Mouse (Mus musculus) kidney, postnatal 0 days (tissue): ENCODE measurements at regions not wholly inside any gene's neighbourhood (a gene's known extent, or its start where the extent isn't known, plus 50 kb on each side); places are given as distances from the start of the nearest gene placed in this dataset.
A peak's percentile ranks its signal among the peaks of the same experiment; 100 is the strongest.

Source experiments
- ATAC-seq: fragments of 200-750 bp; cut with Nextera tagmentation; replicated peaks from 2 replicates; pipeline ENCODE4 v1.8.0; 2017; ENCODE audit warnings: low read depth, moderate number of reproducible peaks, moderate TSS enrichment, moderate library complexity; ENCODE audit not compliant: low FRiP score
- DNase-seq: peaks from one replicate; pipeline ENCODE4 v3.0.0-alpha.2; 2016; ENCODE audit warnings: low spot score
- H3K27ac ChIP-seq: fragments of 300-500 bp; sonication (generic); 2 replicates; pipeline ENCODE4 v1.5.1; 2014; ENCODE audit warnings: mild to moderate bottlenecking
- H3K27me3 ChIP-seq: fragments of 300-500 bp; sonication (generic); 2 replicates; pipeline ENCODE4 v1.6.1; 2014; ENCODE audit warnings: low read length, mixed read lengths; ENCODE audit not compliant: insufficient read depth
- H3K36me3 ChIP-seq: fragments of 300-500 bp; sonication (generic); 2 replicates; pipeline ENCODE4 v1.6.1; 2014; ENCODE audit warnings: low read length, mixed read lengths; ENCODE audit not compliant: insufficient read depth
- H3K4me1 ChIP-seq: fragments of 300-500 bp; sonication (generic); replicated peaks from 2 replicates; pipeline ENCODE4 v1.6.1; 2014; ENCODE audit warnings: antibody characterized with exemption, low read length, mixed read lengths; ENCODE audit not compliant: insufficient read depth
- H3K4me2 ChIP-seq: fragments of 300-500 bp; sonication (generic); 2 replicates; pipeline ENCODE4 v1.6.1; 2014; ENCODE audit warnings: mild to moderate bottlenecking, low read length, moderate library complexity, mixed read lengths
- H3K4me3 ChIP-seq: fragments of 300-500 bp; sonication (generic); replicated peaks from 2 replicates; pipeline ENCODE4 v1.5.1; 2014; ENCODE audit warnings: low read depth, low read length
- H3K9ac ChIP-seq: fragments of 300-500 bp; sonication (generic); 2 replicates; pipeline ENCODE4 v1.6.1; 2014; ENCODE audit warnings: low read depth, low read length
- H3K9me3 ChIP-seq: fragments of 300-500 bp; sonication (generic); replicated peaks from 2 replicates; pipeline ENCODE4 v1.6.1; 2016; ENCODE audit warnings: low read length, inconsistent platforms, mixed read lengths
- CTCF ChIP-seq: IDR thresholded peaks from 2 replicates; pipeline ENCODE4 v1.5.1; 2016; ENCODE audit warnings: antibody characterized with exemption, low read depth, mild to moderate bottlenecking, moderate library complexity
- WGBS: fragments of 180-500 bp; shearing (Covaris S2); extraction: QIAGEN DNeasy Blood & Tissue Kit; methylation state at CpG from one replicate; pipeline ENCODE4 v1.1.7; 2014; 5-methylcytosine and 5-hydroxymethylcytosine counted together

GRCm38 (mm10) chr11:39733434-39734076 lies 961.4 kb downstream of the Mat2b start:
- WGBS: 91% methylated on average over 15 of the region's 15 CpGs
- no peak for TF ChIP-seq CTCF
- Histone ChIP-seq H3K36me3 (no peaks in the 10 kb centered on the region), H3K27ac (no peak overlapping the region), H3K4me2 (no peak overlapping the region), H3K4me1 (no peaks in the 10 kb centered on the region), H3K9ac (no peak overlapping the region), H3K9me3 (no peaks in the 10 kb centered on the region), H3K4me3 (no peak overlapping the region), H3K27me3 (no peaks in the 10 kb centered on the region)
- ATAC-seq: no peak
- DNase-seq: no peak

- H3K9me3 ChIP-seq: no peaks in the 10 kb centered on the region
- H3K9ac ChIP-seq: no peak overlapping the region
- DNase-seq: no peak
- no peaks in the 10 kb centered on the region for H3K4me1 ChIP-seq
- ATAC-seq: no peak
- no peak overlapping the region for H3K4me2 ChIP-seq
- no peak overlapping the region for H3K4me3 ChIP-seq
- TF ChIP-seq CTCF: no peak
- no peaks in the 10 kb centered on the region for H3K27me3 ChIP-seq
- no peaks in the 10 kb centered on the region for H3K36me3 ChIP-seq
- H3K27ac ChIP-seq: no peak overlapping the region
Measured at GRCm38 (mm10) chr11:39723621-39724020, 971.4 kb downstream of the Mat2b start.

- 79% methylated on average over 2 of the region's 2 CpGs for WGBS
- Histone ChIP-seq H3K9ac (no peak overlapping the region), H3K4me3 (no peak overlapping the region), H3K27ac (no peak overlapping the region), H3K9me3 (no peaks in the 10 kb centered on the region), H3K27me3 (no peaks in the 10 kb centered on the region), H3K36me3 (no peaks in the 10 kb centered on the region), H3K4me2 (no peak overlapping the region), H3K4me1 (no peaks in the 10 kb centered on the region)
- DNase-seq (no peak), ATAC-seq (no peak)
- TF ChIP-seq CTCF: no peak
Measured at GRCm38 (mm10) chr11:39678521-39678920, 1016.5 kb downstream of the Mat2b start.

- ATAC-seq: no peak
- 71% methylated on average over 5 of the region's 5 CpGs for WGBS
- H3K4me1 ChIP-seq: no peaks in the 10 kb centered on the region
Measured at GRCm38 (mm10) chr11:39653595-39653994, 1041.4 kb downstream of the Mat2b start.

GRCm38 (mm10) chr11:39619356-39619755 lies 1075.6 kb downstream of the Mat2b start:
- 100% methylated on average over 1 of the region's 1 CpGs for WGBS
- no peak for DNase-seq
- ATAC-seq: no peak
- Histone ChIP-seq H3K4me2 (no peak overlapping the region), H3K9me3 (no peaks in the 10 kb centered on the region), H3K27me3 (no peaks in the 10 kb centered on the region), H3K9ac (no peak overlapping the region), H3K27ac (no peak overlapping the region), H3K36me3 (no peaks in the 10 kb centered on the region), H3K4me3 (no peak overlapping the region), H3K4me1 (no peaks in the 10 kb centered on the region)
- TF ChIP-seq CTCF: no peak

More at GRCm38 (mm10) chr11:39653595-39653994, 1041.4 kb downstream of the Mat2b start:
- Histone ChIP-seq H3K4me2 (no peak overlapping the region), H3K27me3 (no peaks in the 10 kb centered on the region), H3K36me3 (no peaks in the 10 kb centered on the region), H3K9me3 (no peaks in the 10 kb centered on the region), H3K27ac (no peak overlapping the region), H3K4me3 (no peak overlapping the region), H3K9ac (no peak overlapping the region)
- peak; percentile 9 for DNase-seq
- no peak for TF ChIP-seq CTCF

GRCm38 (mm10) chr11:39615843-39616242 lies 1079.2 kb downstream of the Mat2b start:
- H3K27ac ChIP-seq: no peak overlapping the region
- WGBS: 71% methylated on average over 3 of the region's 3 CpGs
- no peak overlapping the region for H3K4me3 ChIP-seq
- no peak overlapping the region for H3K9ac ChIP-seq
- TF ChIP-seq CTCF: peak; percentile 53
- no peaks in the 10 kb centered on the region for H3K27me3 ChIP-seq
- ATAC-seq (no peak), DNase-seq (peak; percentile 18)
- no peaks in the 10 kb centered on the region for H3K9me3 ChIP-seq
- no peak overlapping the region for H3K4me2 ChIP-seq
- H3K4me1 ChIP-seq: no peaks in the 10 kb centered on the region
- H3K36me3 ChIP-seq: no peaks in the 10 kb centered on the region

GRCm38 (mm10) chr11:39596479-39596878 lies 1098.5 kb downstream of the Mat2b start:
- no peaks in the 10 kb centered on the region for H3K4me1 ChIP-seq
- ATAC-seq: no peak
- no peaks in the 10 kb centered on the region for H3K27me3 ChIP-seq
- H3K4me3 ChIP-seq: no peak overlapping the region
- WGBS: 31% methylated on average over 4 of the region's 4 CpGs
- no peaks in the 10 kb centered on the region for H3K9me3 ChIP-seq
- H3K4me2 ChIP-seq: no peak overlapping the region
- no peak overlapping the region for H3K9ac ChIP-seq
- H3K36me3 ChIP-seq: no peaks in the 10 kb centered on the region
- TF ChIP-seq CTCF: no peak
- DNase-seq: no peak
- H3K27ac ChIP-seq: no peak overlapping the region
